Mouse (Mus musculus) forebrain, embryonic 16.5 days (tissue): Measurements from ENCODE around the gene Homez. TPM values are rescaled to one million over a fixed set of nuclear protein-coding genes. Genes with fewer than 3 reads are reported as not detected.
A peak's percentile ranks its signal among the peaks of the same experiment; 100 is the strongest.

Experiments
- ATAC-seq: fragments of 200-750 bp; cut with Nextera tagmentation; 2 replicates; pipeline ENCODE4 v1.8.0; 2017; ENCODE audit warnings: mild to moderate bottlenecking, moderate library complexity
- H3K27ac ChIP-seq: fragments of 300-500 bp; sonication (generic); 2 replicates; pipeline ENCODE4 v1.5.1; 2014; ENCODE audit warnings: low read length, control low read depth
- H3K27me3 ChIP-seq: fragments of 300-500 bp; sonication (generic); replicated peaks from 2 replicates; pipeline ENCODE4 v1.6.1; 2014; ENCODE audit warnings: low read length; ENCODE audit not compliant: control insufficient read depth, insufficient read depth
- H3K36me3 ChIP-seq: fragments of 300-500 bp; sonication (generic); 2 replicates; pipeline ENCODE4 v1.6.1; 2014; ENCODE audit not compliant: control insufficient read depth, insufficient read depth
- H3K4me1 ChIP-seq: fragments of 300-500 bp; sonication (generic); replicated peaks from 2 replicates; pipeline ENCODE4 v1.6.1; 2014; ENCODE audit warnings: low read length; ENCODE audit not compliant: control insufficient read depth, insufficient read depth
- H3K4me2 ChIP-seq: fragments of 300-500 bp; sonication (generic); 2 replicates; pipeline ENCODE4 v1.6.1; 2014; ENCODE audit warnings: mild to moderate bottlenecking, low read length, control low read depth
- H3K4me3 ChIP-seq: fragments of 300-500 bp; sonication (generic); replicated peaks from 2 replicates; pipeline ENCODE4 v1.5.1; 2014; ENCODE audit warnings: mild to moderate bottlenecking, low read length, control low read depth
- H3K9ac ChIP-seq: fragments of 300-500 bp; sonication (generic); replicated peaks from 2 replicates; pipeline ENCODE4 v1.6.1; 2014; ENCODE audit warnings: low read depth, low read length, control low read depth
- H3K9me3 ChIP-seq: fragments of 300-500 bp; sonication (generic); 2 replicates; pipeline ENCODE4 v1.6.1; 2016; ENCODE audit warnings: low read length; ENCODE audit not compliant: control insufficient read depth
- WGBS: fragments of 180-500 bp; shearing (Covaris S2); extraction: QIAGEN DNeasy Blood & Tissue Kit; methylation state at CpG from one replicate; pipeline ENCODE4 v1.1.7; 2014; 5-methylcytosine and 5-hydroxymethylcytosine counted together
- polyA plus RNA-seq: library from polyadenylated mRNA; unstranded; fragments of >200 nt; fragmentation: Nextera tagmentation; extraction: Ambion mirVana; gene quantifications from 2 replicates; pipeline ENCODE4 v1.2.1, GENCODE M21; 2015

Gene Homez
- polyA plus RNA-seq, 1 experiment from 2014 or later, result 12.1 TPM

DNA sequence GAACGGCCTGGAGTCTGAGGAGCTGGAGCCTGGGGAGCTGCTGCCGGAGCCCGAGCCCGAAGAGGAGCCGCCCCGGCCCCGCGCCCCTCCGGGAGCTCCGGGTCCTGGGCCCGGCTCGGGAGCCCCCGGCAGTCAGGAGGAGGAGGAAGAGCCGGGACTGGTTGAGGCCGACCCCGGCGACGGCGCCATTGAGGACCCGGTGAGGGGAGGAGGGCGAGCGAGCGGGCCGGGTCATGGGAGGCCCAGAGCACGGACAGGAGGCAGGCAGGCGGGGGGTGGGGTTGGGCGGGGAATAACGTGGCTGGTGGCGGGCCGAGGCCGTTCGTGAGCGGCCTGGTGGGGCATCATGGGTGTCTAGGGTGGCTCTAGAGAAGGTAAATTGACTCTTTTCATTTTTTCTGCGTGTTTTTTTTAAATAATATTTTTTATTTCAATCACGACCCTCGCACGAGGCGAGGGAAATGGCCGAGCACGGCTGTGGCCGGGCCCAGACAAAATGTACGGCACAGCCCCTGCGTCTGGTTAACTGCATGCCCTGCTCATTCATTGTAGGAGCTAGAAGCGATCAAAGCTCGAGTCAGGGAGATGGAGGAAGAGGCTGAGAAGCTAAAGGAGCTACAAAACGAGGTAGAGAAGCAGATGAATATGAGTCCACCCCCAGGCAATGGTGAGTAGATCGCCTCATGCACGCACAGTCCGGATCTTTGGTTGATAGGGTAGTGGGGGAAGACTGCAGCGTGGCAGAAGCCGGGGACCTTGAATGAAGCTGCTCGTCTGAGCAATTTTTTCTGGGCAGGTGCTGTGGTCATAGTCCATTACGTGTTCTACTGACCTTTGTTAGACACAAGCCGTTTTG, 23.8 kb upstream of the Homez start:
- H3K9ac ChIP-seq, result peak overlapping the region; percentile 91
- H3K36me3 ChIP-seq, result peaks cover 22% of the 10 kb centered on the region
- no peaks in the 10 kb centered on the region for H3K27me3 ChIP-seq
- H3K27ac ChIP-seq, result peak overlapping the region; percentile 95
- H3K9me3 ChIP-seq, result no peaks in the 10 kb centered on the region
- H3K4me2 ChIP-seq, result peak overlapping the region; percentile 84
- peak overlapping the region; percentile 94 for H3K4me3 ChIP-seq
- peak; percentile 39 for ATAC-seq
- WGBS, result 0% methylated on average over 47 of the region's 54 CpGs
- H3K4me1 ChIP-seq, result peaks cover 18% of the 10 kb centered on the region

DNA sequence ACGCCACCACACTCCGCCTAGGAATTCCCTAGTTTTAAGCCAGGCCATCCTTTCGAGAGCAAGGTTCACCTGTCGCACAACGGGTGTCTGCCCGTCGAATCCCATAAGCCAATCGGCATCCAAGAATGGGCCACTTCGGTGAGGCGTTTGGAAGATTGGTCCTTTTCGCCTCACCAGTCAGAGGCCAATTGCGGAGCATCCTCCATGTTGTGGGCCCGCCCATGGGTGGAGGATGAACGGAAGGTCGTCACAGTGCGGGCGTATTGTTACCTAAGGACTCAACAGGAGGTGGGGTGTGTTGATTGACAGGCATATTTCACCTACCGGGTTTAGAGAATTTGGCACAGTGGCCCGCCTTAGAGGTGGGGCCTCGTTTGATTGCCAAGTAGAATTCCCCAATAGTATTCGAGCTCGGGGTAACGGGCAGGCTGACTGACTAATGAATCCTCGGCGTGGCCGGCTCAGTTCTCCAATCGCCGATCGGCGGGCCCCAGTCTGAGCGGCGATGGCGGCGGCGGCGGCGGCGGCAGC, 23.0 kb upstream of the Homez start:
- Histone ChIP-seq H3K27ac (peak overlapping the region; percentile 95), H3K27me3 (no peaks in the 10 kb centered on the region), H3K9me3 (no peaks in the 10 kb centered on the region), H3K36me3 (peaks cover 19% of the 10 kb centered on the region), H3K4me3 (peak overlapping the region; percentile 94), H3K4me2 (peak overlapping the region; percentile 59), H3K9ac (peak overlapping the region; percentile 91), H3K4me1 (peaks cover 18% of the 10 kb centered on the region)
- WGBS, result under 1% methylated on average over 38 of the region's 38 CpGs
- ATAC-seq, result peak; percentile 99

DNA sequence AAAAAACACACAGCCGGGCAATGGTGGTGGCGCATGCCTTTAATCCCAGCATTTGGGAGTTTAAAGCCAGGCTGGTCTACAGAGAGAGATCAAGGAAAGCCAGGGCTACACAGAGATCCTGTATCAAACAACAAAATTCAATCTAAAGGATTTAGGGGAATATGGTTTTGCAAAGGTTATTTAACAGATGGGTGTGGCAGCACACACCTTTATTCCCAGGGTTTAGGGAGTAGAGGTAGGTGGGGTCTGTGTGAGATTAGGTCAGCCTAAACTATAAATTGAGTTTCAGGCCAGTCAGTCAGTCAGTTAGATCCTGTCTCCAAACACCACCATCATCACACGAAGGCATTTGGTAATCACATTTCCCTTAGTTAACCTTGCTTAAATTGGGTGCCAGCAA, 21.4 kb upstream of the Homez start, which contains the start of gene Pabpn1:
Pabpn1 (plus strand) TSS at position 301 of the 400 bp plus-strand sequence.
- 95% methylated on average over 3 of the region's 3 CpGs for WGBS
- peak within 1 kb of the TSS; percentile 59 for H3K4me2 ChIP-seq
- H3K4me3 ChIP-seq, result peak within 1 kb of the TSS; percentile 94
- peaks cover 12% of the 10 kb centered on the region for H3K36me3 ChIP-seq
- H3K9ac ChIP-seq, result peak within 1 kb of the TSS; percentile 59; the same call in 1 of the 2 replicates
- H3K9me3 ChIP-seq, result no peaks in the 10 kb centered on the region
- peak within 1 kb of the TSS; percentile 94 for H3K27ac ChIP-seq
- peaks cover 18% of the 10 kb centered on the region for H3K4me1 ChIP-seq
- ATAC-seq, result no peak
- no peaks in the 10 kb centered on the region for H3K27me3 ChIP-seq

DNA sequence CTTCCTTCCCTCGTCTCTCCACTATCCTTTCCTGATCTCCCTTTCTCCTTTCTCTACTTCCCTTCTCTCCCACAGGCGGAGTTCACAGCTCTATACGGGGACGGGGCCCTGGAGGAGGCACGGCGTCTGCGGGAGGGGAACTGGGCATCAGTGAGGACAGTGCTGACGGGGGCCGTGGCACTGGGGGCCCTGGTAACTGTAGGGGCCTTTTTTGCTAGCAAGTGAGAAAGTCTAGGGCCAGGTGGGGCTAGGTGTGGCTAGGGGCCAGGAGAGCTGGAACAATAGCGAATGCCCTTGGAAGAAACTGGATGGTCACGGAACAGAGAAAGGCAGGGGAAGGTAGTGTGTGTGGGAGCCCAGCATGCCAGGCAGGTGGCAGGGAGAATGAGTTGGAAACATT, 14.5 kb upstream of the Homez start:
- no peaks in the 10 kb centered on the region for H3K27me3 ChIP-seq
- no peak overlapping the region for H3K4me2 ChIP-seq
- no peak overlapping the region for H3K4me3 ChIP-seq
- no peak overlapping the region for H3K27ac ChIP-seq
- H3K9me3 ChIP-seq, result no peaks in the 10 kb centered on the region
- WGBS, result 93% methylated on average over 11 of the region's 11 CpGs
- no peak for ATAC-seq
- H3K4me1 ChIP-seq, result peaks cover 23% of the 10 kb centered on the region
- H3K9ac ChIP-seq, result no peak overlapping the region
- H3K36me3 ChIP-seq, result no peaks in the 10 kb centered on the region

DNA sequence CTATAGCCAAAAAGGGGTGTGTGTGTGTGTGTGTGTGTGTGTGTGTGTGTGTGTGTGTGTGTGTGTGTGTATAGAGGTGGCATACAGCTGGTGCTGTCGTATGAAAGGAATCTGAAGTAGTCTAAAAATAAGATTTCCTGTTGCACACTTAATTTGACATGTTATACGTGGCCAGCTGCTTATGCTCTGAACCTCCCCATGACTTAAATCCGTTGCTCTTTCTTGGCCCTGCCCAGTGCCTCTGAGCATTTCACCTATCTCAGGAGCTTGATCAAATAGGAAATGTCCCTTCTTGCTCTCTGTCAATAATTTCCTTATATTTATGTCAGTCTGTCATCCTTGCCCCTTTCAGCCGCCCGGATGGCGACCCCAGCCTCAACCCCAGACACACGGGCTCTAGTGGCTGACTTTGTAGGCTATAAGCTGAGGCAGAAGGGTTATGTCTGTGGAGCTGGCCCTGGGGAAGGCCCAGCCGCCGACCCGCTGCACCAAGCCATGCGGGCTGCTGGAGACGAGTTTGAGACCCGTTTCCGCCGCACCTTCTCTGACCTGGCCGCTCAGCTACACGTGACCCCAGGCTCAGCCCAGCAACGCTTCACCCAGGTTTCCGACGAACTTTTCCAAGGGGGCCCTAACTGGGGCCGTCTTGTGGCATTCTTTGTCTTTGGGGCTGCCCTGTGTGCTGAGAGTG, 13.4 kb upstream of the Homez start:
- ATAC-seq, result no peak
- Histone ChIP-seq H3K4me1 (peaks cover 23% of the 10 kb centered on the region), H3K27me3 (no peaks in the 10 kb centered on the region), H3K27ac (peak overlapping the region; percentile 74), H3K9ac (peak overlapping the region; percentile 69), H3K4me2 (peak overlapping the region; percentile 90), H3K9me3 (no peaks in the 10 kb centered on the region), H3K36me3 (no peaks in the 10 kb centered on the region), H3K4me3 (peak overlapping the region; percentile 55)
- WGBS, result 26% methylated on average over 21 of the region's 21 CpGs

DNA sequence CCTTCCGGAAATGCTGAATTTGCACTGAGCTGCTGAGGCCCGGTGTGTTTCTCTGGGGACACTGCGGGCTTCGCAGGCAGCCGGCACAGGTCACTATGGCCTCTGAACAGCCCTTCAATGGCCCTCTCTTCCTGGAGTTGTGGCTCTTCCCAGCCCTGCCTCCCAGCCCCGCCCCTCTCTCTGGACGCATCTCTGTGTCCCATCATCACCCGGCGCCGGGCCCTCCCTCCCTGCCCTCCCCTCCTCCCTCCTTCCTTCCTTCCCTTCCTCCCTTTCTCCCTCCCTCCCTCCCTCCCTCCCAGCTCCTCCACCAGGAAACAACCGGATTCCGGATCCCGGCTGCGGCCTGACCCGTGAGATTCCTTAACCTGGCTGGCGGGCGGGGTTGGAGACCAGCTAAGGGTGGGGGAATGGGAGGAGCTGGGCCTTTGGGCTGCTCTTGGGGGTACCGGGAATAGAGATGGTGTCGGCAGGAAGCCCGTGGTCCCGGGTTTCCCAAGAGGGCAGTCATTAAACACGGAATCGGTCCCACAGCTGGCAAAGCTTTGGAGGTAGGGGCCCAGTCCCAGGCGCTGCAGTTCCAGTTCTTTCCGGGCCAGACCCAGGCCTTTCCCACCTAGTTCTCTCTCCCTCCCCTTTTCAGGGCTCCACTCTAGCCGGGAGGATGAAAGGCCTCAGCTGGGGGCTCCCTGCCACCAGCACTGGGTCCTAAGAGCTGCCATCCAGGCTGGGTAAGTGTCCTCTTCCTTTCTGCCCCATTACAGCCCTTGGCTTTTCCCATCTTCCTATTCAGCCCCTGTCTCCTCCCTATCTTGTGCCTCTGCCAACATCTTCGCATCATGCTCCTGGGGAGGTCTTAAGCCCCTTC, 12.6 kb upstream of the Homez start, which contains the start of the genes Bcl2l2 and Gm20521:
Bcl2l2 (plus strand) TSS at position 224 of the 868 bp plus-strand sequence.
Gm20521 (plus strand) TSS at position 288 of the 868 bp plus-strand sequence.
- under 1% methylated on average over 27 of the region's 27 CpGs for WGBS
- Histone ChIP-seq H3K9ac (peak within 1 kb of the TSS; percentile 69), H3K27me3 (no peaks in the 10 kb centered on the region), H3K9me3 (no peaks in the 10 kb centered on the region), H3K36me3 (no peaks in the 10 kb centered on the region), H3K4me3 (peak within 1 kb of the TSS; percentile 55), H3K4me2 (peak within 1 kb of the TSS; percentile 90), H3K4me1 (peaks cover 23% of the 10 kb centered on the region), H3K27ac (peak within 1 kb of the TSS; percentile 74)
- peak; percentile 83 for ATAC-seq

DNA sequence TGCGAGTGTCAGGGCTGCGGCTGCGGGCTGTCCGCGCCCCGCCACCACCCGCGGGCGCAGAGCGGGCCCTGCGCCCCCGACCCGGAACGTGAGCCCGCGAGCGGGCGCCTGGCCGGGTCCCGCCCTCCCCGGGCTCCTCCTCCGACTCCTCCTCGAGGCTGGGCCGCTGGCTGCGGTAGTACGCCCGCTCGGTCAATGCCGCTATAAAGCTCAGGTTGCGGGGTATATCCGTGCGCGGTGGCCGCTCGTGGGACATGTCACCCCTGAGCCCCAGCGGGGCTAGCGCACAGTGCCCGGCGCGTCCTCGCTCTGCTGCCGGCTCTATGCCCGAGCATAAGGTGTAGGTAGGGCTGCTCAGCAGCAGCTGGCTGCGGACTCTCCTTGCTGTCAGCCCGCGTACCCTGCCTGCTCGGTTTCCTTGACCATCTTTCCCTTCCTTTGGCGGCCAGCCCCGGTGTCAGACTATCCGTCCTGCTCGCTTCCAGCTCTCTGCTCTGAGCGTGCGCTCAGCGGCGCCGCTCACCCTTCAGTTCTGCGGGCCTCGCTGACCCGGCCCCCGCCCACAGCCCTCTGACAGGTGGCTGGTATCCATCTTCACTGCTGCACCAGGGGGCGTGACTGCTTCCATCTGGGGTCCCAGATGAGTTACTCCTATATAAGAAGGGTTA, 6.4 kb upstream of the Homez start, which contains the start of gene Ppp1r3e:
Ppp1r3e (minus strand) TSS at position 503 of the 668 bp plus-strand sequence.
- WGBS, result under 1% methylated on average over 42 of the region's 61 CpGs

DNA sequence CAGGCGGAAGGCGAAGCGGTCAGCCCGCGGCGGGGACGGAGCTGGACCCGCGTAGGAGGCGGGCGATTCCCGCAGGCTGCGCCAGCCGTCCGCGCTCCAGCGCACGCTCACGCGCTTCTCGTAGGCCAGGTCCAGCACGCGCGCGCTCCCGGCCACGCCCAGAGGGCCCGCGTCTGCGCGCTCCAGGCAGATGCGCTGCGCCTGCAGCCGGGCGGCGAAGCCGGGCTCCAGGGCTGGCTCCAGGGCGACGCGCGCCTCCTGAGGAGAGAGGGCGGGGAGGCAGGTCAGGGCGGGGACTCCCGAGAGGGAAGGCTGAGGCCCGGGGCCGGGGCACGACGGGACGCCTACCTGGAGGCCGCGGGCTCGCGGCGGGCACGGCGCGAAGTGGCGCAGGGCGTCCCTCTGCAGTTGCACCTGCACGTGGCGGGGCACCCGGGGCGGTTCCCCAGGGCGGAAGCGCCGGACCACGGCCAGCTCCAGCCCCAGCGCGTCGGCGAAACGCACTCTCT, 5.8 kb upstream of the Homez start:
- 0% methylated on average over 57 of the region's 72 CpGs for WGBS
- ATAC-seq, result peak; percentile 93
- no peaks in the 10 kb centered on the region for H3K36me3 ChIP-seq

More for the DNA sequence above, 6.4 kb upstream of the Homez start, which contains the start of gene Ppp1r3e:
- Histone ChIP-seq H3K4me1 (peaks cover 13% of the 10 kb centered on the region), H3K4me3 (peak within 1 kb of the TSS; percentile 64), H3K36me3 (no peaks in the 10 kb centered on the region), H3K27me3 (no peaks in the 10 kb centered on the region), H3K4me2 (peak within 1 kb of the TSS; percentile 98), H3K9me3 (no peaks in the 10 kb centered on the region), H3K27ac (peak within 1 kb of the TSS; percentile 94), H3K9ac (peak within 1 kb of the TSS; percentile 85)
- peak; percentile 71 for ATAC-seq

More for the DNA sequence above, 5.8 kb upstream of the Homez start:
- Histone ChIP-seq H3K4me2 (peak overlapping the region; percentile 98), H3K9me3 (no peaks in the 10 kb centered on the region), H3K4me1 (peaks cover 13% of the 10 kb centered on the region), H3K27me3 (no peaks in the 10 kb centered on the region), H3K9ac (peak overlapping the region; percentile 85), H3K27ac (peak overlapping the region; percentile 94), H3K4me3 (peak overlapping the region; percentile 64)
